Mouse (Mus musculus): ENCODE results near the gene Gusb.

- TF ChIP-seq POLR2A (IDR thresholded peaks at IDR 0.05; ENCODE audit: insufficient read depth, low read length) (no peak), CTCF (IDR thresholded peaks at IDR 0.05; ENCODE audit: low read depth, low read length) (no peak), EP300 (IDR thresholded peaks at IDR 0.05; ENCODE audit: insufficient read depth, low read depth, low read length) (no peak)
Measured at GRCm38 (mm10) chr5:130046100-130046499, 43.3 kb upstream of the Gusb start.

Data from ES-Bruce4 (cell line).